Mouse (Mus musculus) fibroblast of lung, adult 2 months (primary cell): ENCODE data around the gene Ifngr1.
"Not testable (repeated sequence)": the region's sequence is repeated elsewhere in the genome, so short reads cannot be mapped to it uniquely, and the experiment has no call there.

ENCODE experiments used
- DNase-seq: peaks from one replicate; pipeline ENCODE4 v3.0.0-alpha.2; 2011; ENCODE audit warnings: low read depth

Ifngr1 gene

GRCm38 (mm10) chr10:19587281-19587680 lies 4.5 kb upstream of the Ifngr1 start:
- no peak for DNase-seq

- DNase-seq: no peak
Observed at GRCm38 (mm10) chr10:19589626-19590025, 2.1 kb upstream of the Ifngr1 start.

GRCm38 (mm10) chr10:19591286-19591640 lies 486 bp upstream of the Ifngr1 start:
- no peak for DNase-seq

- DNase-seq: no peak
Observed at GRCm38 (mm10) chr10:19592556-19592955, 807 bp downstream of the Ifngr1 start.

GRCm38 (mm10) chr10:19593296-19593695 lies 1.5 kb downstream of the Ifngr1 start:
- DNase-seq: no peak

- DNase-seq: no peak
Observed at GRCm38 (mm10) chr10:19594201-19594905, 2.6 kb downstream of the Ifngr1 start.

- DNase-seq: no peak
Observed at GRCm38 (mm10) chr10:19596866-19597265, 5.1 kb downstream of the Ifngr1 start.

- DNase-seq: no peak
Observed at GRCm38 (mm10) chr10:19598091-19598490, 6.3 kb downstream of the Ifngr1 start.

GRCm38 (mm10) chr10:19599331-19600092 lies 7.8 kb downstream of the Ifngr1 start:
- DNase-seq: no peak

- DNase-seq: no peak
Observed at GRCm38 (mm10) chr10:19600093-19600420, 8.3 kb downstream of the Ifngr1 start.

- DNase-seq: not testable (repeated sequence)
Observed at GRCm38 (mm10) chr10:19601502-19601901, 9.8 kb downstream of the Ifngr1 start.

GRCm38 (mm10) chr10:19603231-19603630 lies 11.5 kb downstream of the Ifngr1 start:
- DNase-seq: no peak

- no peak for DNase-seq
Observed at GRCm38 (mm10) chr10:19609125-19609524, 17.4 kb downstream of the Ifngr1 start.

- no peak for DNase-seq
Observed at GRCm38 (mm10) chr10:19611616-19612015, 19.9 kb downstream of the Ifngr1 start.

GRCm38 (mm10) chr10:19613111-19613753 lies 21.5 kb downstream of the Ifngr1 start:
- DNase-seq: peak; percentile 54

GRCm38 (mm10) chr10:19619736-19620135 lies 28.0 kb downstream of the Ifngr1 start:
- no peak for DNase-seq

GRCm38 (mm10) chr10:19621408-19622048 lies 29.8 kb downstream of the Ifngr1 start, which contains the start of gene Il22ra2:
Il22ra2 (plus strand) TSS chr10:19621998.
- no peak for DNase-seq

- DNase-seq: no peak
Observed at GRCm38 (mm10) chr10:19624617-19625016, 32.9 kb downstream of the Ifngr1 start.

- DNase-seq: no peak
Observed at GRCm38 (mm10) chr10:19627342-19627741, 35.6 kb downstream of the Ifngr1 start.

- peak; percentile 5 for DNase-seq
Observed at GRCm38 (mm10) chr10:19627748-19628147, 36.0 kb downstream of the Ifngr1 start.

- DNase-seq: no peak
Observed at GRCm38 (mm10) chr10:19631616-19632195, 40.0 kb downstream of the Ifngr1 start.

- DNase-seq: no peak
Observed at GRCm38 (mm10) chr10:19638851-19639250, 47.1 kb downstream of the Ifngr1 start.
